Mouse (Mus musculus) urinary bladder, postnatal 14 days (tissue): Measurements from ENCODE around the gene Eps8.
A peak's percentile ranks its signal among the peaks of the same experiment; 100 is the strongest.

Source experiments
- DNase-seq: peaks from one replicate; pipeline ENCODE4 v3.0.0; 2021; ENCODE audit warnings: low spot score

Gene Eps8

DNA sequence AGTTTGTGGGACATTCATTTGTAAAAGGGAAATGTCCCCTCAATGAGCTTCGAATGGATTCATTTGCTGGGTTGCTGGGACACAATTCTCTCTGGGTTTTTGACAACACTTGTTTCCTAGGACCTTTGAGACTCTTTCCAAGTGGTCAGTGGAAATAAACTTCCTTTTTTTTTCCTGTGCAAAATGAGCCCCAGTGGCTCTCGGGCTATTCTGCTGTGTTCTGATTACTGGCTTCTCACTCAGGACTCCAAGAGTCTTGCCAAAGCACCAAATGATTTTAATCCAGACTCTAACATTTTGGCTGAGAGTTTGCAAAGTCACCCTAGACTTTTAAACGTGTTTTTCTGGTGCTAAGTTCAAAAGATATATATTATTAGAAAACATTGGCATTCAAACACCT is 10.3 kb upstream of the Eps8 start:
- DNase-seq, result no peak

DNA sequence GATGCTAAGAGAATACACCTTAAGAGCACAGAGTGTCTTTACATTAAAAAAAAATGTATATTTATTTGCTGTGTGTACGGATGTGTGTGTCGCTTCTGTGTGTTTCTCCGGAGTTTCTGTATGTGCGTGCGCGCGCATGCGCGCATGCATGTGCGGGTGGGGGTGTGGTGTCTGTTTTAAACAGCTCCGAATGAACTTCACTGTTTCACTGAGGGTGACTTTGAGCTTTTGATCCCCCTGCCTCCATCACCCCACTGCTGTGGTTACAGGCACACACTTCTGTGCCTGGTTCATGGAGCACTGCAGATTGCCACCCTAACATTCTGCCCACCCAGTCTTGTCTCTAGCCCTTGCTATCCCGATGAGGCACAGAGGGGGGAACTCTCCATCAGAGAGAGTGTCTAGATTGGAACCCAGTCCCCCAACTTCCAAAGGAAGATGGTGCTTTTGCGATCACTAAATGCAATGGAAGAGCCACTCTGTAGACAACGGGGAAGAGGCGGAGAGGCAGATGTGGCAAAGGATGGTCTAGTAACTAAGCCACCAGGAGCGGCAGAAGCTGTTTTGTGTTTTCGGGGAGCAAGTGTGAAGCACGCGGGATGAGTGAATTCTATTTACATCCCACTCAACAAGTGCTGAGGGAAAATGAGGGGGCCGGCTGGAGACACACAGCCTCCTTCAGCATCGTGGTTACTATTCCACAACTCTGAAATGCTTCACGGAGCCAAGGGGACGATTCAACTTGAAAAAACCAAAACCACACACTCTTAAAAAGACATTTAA is 7.1 kb upstream of the Eps8 start:
- DNase-seq, result no peak

DNA sequence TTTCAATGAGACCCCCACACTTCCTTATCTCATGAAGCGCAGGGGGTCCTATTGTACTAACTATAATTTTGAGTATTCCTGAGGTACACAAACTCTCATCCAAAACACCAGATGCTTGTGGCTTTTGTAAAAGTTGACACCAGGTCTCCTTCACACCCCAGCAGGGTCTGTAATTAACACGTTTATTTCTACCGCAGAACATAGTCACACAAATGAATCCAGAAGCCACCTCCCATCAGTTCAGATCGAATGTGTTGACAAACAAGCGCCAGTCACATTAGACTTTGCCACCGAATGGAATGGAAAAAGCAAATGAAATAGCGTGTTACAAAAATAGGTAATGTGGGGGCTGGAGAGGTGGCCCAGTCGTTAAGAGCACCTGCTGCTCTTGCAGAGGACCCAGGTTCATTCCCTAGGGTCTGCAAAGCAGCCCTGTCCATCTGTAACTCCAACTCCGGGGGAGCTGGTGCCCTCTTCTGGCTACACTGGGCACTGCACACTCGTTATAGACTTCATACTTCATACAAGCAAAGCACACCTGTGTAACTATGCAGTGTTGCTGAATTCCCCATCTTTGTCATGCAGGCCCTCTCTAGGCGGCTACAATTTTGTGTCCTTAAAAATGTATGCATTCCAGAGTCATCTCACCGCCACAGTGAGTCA is 3.9 kb upstream of the Eps8 start:
- DNase-seq, result no peak

GRCm38 (mm10) chr6:137657203-137657602 is 2.5 kb upstream of the Eps8 start:
- DNase-seq, result no peak

DNA sequence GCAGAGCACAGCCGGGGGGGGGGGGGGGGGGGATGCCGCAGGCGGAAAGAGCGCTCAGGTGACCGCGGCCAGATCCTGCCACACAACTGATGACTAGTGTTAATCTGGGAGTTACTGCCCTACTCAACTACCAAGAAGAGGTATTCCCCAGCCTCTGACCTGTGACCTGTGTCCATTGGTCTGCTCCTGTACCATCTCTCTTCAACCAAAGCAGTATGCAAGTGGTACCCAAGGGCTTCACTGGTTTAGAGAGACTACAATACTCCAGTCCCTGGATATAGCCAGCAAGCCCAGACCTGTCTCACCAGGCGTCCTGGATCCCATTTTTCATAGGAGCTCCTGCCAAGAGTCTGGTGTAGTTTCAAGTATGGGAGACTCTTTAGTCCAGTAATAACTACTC is 5.1 kb downstream of the Eps8 start:
- DNase-seq, result no peak

GRCm38 (mm10) chr6:137649068-137649480 is 5.6 kb downstream of the Eps8 start:
- DNase-seq, result peak; percentile 83

- DNase-seq, result peak; percentile 23
Observed at GRCm38 (mm10) chr6:137648110-137649067, 6.3 kb downstream of the Eps8 start.

DNA sequence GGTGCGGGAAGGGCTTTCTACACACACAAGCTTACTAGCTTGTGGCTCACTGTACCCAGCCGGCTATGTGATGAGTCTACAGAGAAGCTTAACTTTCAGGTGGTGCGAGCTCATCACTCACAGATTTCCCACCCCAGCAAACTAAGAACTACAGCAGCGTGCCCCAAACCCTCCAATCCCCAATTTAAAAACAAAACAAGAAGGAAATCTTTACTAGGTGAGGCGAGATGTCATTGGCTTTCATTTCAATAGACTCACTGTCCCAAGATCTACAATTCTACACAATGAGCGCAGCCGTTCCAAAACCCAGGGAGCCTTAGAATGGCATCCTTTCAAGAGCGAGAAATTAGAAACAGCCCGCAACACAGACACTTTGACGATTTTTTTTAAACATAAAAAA is 7.0 kb downstream of the Eps8 start:
- no peak for DNase-seq

- DNase-seq, result no peak
Observed at GRCm38 (mm10) chr6:137646726-137647125, 8.0 kb downstream of the Eps8 start.

GRCm38 (mm10) chr6:137644893-137645292 is 9.8 kb downstream of the Eps8 start:
- no peak for DNase-seq

DNA sequence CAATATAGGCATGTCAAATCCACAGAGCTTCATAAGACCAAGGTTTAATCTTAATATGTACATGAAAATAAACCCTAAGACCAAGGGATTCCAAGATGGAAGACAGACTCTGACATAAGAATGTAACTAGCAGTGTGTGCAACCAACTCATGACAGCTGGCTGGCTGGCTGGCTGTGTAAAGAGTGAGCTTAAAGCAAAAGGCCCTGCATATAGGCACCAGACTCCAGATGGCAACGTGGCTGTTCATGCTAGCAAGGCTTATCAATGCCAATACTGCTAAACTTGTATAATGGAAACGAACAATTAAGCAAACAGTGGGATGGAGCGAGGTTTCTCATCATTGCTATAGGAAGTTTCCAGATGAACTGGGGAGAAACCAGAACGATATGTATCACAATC is 10.9 kb downstream of the Eps8 start:
- no peak for DNase-seq

GRCm38 (mm10) chr6:137641642-137642041 is 13.0 kb downstream of the Eps8 start:
- no peak for DNase-seq

GRCm38 (mm10) chr6:137638834-137639567 is 15.7 kb downstream of the Eps8 start:
- no peak for DNase-seq

GRCm38 (mm10) chr6:137637443-137637842 is 17.2 kb downstream of the Eps8 start:
- no peak for DNase-seq

DNA sequence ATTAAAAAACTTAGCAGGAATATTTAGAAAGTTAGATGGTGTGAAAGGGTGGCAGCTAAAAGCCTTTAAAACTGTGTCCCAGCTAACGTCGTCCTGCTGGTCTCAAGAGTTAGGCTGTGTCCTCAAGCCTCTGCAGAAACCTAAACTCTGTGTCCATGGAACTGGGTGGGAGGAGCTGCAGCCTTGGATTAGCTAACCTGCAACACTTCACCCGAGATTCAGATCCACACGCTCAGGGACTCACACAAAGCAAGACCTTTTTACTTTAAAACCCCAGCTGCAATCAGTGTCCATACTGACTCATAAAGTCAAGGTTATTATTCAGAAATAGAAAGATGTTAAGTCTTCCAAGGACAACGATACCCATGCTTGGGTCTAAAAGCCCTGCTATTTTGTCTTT is 18.5 kb downstream of the Eps8 start:
- DNase-seq, result no peak

DNA sequence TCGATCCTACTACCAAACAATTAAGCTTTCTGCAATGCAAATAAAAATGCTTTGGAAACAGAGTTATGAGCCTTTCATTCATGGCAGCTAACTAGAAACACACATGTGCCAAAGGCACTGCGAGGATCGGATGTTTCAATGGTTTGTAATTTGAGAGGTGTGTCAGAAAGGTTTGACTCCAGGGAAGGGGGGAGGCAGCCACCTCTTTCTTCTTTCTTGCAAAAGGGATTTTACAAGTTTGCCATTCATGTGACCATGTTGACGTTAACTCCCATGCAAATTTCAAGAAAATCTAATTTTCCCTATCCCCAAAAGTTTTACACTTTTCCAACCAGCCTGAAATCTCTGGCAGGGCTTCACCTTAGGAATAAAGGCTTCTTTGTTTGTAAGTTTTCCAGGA is 21.1 kb downstream of the Eps8 start:
- no peak for DNase-seq

DNA sequence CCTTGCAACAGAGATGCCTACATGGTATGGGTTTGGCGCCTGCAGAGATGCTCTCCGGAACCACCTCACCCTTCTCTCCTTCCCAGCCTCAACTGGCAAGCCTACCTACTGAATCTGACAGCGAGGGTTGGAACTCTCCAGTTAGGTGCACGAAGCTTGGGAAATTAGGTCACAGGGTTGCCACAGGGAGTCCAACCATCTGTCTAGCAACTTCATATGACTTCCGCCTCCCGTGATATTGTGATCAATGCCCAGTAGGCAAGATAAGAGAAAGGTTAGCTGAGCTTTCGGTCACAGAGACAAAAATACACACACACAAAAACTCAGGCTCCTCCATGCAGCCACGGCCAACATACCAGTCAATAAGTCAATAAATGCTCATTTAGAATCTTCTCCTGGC is 21.6 kb downstream of the Eps8 start:
- no peak for DNase-seq

- DNase-seq, result no peak
Observed at GRCm38 (mm10) chr6:137630387-137630786, 24.3 kb downstream of the Eps8 start.

DNA sequence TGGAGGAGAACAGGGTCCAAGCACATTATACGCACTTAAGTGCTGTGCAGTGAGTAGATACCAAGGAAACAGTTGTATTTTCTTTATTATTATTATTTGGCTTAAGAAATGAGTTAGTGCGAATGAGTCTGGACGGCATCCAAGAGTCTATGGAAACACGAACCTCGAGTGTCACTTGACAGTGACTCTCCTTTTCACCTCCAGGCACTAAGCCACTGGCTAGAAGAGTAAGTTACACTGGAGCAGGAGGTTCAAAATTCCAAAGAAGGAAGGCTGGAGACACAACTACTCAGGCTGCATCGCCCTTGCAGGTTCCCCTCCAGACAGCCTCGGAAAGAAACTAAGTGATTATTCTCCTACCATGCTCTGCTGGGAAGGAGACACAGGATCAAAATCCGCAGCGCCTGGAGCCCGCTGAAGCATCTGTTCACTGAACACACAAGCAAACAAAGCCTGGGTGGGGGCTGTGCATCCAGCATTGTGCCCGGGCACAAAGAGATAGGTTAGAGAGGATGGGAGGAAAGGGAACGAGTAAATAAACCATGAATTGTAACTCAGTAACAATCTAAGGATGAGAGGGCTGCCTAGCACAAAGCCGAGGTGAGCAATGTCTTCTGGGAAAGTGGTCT is 25.0 kb downstream of the Eps8 start:
- no peak for DNase-seq

- peak; percentile 34 for DNase-seq
Observed at GRCm38 (mm10) chr6:137628715-137629114, 26.0 kb downstream of the Eps8 start.

DNA sequence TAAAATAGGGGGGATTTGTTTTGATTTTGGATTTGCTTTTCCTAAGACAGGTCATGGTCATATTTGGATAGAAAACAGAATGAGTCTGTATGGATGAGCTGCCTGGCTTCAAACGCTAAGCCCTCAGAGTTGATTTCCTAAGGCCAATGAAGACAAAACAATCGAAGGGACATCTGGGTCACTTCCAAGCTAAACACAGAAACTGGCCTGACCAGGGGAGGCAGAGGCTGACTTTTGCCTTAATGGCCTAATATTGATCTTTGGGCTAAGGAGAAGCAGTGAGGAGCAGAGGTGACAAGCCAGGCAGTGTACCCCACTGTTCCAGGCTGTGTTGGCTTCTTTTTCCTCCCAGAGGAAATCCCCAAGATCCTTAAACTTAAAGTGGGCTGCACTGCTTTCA is 33.7 kb downstream of the Eps8 start:
- no peak for DNase-seq
